Mouse (Mus musculus) CD8-positive naive resting alpha-beta T cell, adult 57 days (primary cell): Measurements from ENCODE around the gene Ciart. TPM values are rescaled to one million over a fixed set of nuclear protein-coding genes. Genes with fewer than 3 reads are reported as not detected.

Source experiments
- total RNA-seq: library from RNA; stranded (reverse); gene quantifications from one replicate; pipeline ENCODE4 v1.2.4, GENCODE M21; 2023

The Ciart gene
- total RNA-seq: 25.5 TPM

DNA sequence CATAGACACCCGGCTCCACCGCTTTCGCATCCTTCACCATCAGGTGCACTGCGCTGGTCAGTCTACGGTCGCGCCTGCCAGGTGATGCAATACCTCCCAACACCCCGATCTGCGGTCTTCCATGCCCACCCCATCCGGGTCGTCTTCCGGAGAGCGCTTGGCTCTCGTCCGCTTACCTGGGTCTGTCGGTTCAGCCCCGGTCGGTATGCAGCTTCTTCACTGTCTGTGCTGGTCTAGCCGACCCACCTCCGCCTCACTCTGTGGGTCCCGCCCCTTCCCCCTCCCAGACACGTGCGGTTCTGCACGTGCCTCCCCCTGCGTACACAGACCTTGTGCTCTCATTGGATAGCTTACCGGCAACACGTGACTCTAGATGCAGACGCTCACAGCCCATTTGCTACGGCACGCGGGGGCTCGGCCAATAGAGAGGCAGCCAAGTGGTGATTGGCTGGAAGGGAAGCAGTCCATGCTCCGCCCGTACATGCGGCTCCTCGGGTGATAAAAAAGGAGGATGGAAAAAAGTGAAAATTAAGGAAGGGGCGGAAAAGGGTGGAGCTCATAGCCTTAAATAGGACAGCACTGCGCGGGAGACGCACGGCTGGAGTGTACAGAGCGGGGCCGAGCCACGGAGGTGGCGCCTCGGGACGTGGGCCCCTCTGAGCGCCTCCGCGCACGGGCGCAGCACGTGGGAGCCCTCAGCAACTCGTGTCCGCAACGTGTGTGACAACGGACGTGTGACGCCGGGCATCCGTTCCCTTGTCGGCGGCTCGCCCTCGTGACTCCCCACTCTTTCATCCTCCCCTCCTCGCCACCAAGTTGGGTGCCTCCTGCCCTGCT lies at the start of gene Ciart:
Gene Ciart (minus strand): TSS at position 273 of the 837 bp plus-strand sequence.

GRCm38 (mm10) chr3:95928658-95929503 lies 46.8 kb upstream of the Ciart start, which contains the start of gene Anp32e:
Gene Anp32e, plus strand, starts transcription at chr3:95929246.

DNA sequence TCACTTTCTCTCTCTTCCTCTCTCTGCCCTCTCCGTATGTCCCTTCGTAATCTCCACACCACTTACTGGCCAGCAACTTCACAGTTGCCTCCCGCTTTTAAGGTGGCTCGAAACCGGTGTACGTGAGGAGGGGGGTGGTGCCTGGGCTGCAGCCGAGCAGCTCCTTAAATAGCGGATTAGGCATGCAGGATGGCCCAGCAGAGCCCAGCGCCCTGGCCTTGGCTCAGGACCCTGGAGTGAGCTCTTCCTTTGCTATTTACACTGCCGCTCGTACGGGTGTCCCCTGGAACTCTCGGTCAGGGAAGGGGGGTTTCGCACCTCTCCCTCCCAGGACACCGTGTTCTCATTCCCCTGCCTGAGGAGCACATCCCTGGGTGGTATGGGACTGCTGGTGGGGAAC lies 22.5 kb upstream of the Ciart start, which contains the start of gene Car14:
Gene Car14 (minus strand): TSS at position 124 of the 400 bp plus-strand sequence.

DNA sequence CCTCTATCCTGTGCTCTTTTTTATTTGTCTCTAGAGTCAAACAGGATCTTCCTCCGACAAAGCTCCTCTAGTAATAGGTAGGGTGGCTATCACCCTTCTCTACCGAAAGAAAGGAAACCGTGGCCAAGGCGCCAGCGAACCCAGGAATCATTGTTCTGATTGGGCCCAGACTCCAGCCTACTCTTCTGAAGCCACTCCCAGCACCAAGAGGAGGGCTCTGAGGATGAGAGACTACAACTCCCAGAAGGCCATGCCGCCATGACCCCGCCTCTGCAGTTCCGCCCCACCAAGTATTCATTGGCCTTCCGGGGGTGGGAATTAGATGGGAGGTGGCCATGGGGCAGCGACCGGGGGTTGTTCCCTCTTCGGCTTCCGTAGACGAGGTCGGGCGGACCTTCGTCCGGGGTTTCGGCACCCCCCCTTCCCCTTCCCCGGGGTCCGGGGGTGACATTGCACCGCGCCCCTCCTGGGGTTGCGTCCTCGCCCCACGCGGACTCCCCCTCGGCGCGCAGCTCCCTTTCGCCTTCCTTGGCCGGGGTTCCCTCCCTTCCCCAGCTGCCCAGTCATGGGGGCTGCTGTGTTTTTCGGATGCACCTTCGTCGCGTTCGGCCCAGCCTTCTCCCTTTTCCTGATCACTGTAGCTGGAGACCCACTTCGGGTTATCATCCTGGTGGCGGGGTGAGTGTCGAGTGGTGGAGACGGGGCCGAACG lies 11.7 kb upstream of the Ciart start, which contains the start of gene Aph1a:
Gene Aph1a (plus strand): TSS at position 364 of the 711 bp plus-strand sequence.

DNA sequence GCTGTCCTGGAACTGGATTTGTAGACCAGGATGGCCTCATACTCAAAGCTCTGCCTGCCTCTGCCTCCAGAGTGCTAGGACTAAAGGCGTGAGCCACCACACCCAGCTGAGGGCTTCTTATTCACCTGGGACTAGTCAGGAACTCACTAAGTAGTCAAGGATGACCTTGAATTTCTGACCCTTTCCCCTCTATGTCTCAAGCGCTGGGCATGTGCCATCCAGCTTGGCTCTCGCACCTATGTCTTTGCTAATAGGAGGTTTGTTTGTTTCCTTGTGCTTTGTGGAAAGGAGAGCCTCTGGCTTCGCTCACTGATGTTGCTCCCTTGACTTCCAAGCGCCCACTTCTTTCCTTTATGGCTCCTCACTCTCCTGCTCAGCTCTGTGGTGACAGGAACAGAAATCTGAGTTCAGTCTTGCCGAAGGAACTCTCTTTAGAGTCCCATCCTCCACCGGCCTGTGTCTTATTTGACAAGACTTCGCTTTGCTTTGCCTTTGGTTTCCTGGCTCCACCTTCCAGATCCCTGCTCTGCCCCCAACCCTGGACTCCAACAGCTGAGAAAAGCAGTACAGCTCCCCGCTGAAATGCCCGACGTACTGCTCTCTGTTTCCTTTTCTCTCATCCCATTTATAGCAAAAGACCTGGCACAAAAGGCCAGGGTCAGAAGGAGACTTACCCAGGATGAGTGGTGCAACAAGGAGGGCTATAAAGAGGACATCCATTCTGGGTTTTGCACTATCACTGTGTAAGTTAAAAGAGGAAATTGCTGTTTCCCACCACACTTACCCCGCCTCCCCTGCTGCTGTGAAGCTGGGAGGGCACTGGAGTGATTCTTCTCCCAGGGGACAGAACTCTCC lies 9.4 kb upstream of the Ciart start, which contains the start of gene BC028528:
Gene BC028528 (minus strand): TSS at position 795 of the 855 bp plus-strand sequence.

DNA sequence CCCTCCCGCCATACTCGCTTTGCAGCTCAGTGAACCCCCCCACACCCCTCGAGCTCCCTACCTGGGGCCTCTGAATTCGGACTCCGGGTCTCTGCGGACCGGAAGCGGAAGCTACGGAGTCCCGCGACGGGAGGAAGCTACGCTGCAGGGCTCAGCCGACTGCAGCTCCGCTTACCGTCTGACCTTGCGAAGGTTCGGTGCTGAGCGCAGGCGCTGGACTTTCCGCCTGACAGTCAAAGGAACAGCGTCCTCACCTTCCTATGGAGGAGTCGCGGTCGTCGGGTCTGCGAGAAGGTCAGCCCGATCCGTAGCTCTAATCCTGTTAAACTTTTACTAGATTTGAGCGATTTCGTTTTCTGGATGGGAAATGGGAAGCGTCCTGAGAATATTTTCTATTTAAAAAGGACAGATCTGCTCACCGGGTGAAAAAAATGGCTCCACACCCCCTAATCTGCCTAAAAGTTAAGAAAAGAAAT lies 10.6 kb downstream of the Ciart start, which contains the start of gene Mrps21:
Gene Mrps21 (minus strand): TSS at position 128 of the 476 bp plus-strand sequence.

GRCm38 (mm10) chr3:95855502-95856089 lies 26.5 kb downstream of the Ciart start, which contains the start of gene Prpf3:
Gene Prpf3, minus strand, starts transcription at chr3:95855885.

Other genes with a start within 250 kb of the Ciart start
- gene Mcl1, start 223.5 kb downstream of the Ciart start, total RNA-seq: 250 TPM
- gene Adamtsl4, start 194.3 kb downstream of the Ciart start, total RNA-seq: 8.4 TPM
- 59.9 TPM for gene Ecm1, start 142.7 kb downstream of the Ciart start, total RNA-seq
- 102 TPM for gene Tars2, start 122.0 kb downstream of the Ciart start, total RNA-seq
- gene Rprd2, start 63.4 kb downstream of the Ciart start, total RNA-seq: 98.7 TPM
- gene Prpf3, start 26.4 kb downstream of the Ciart start, total RNA-seq: 72.8 TPM
- gene Mrps21, start 10.7 kb downstream of the Ciart start, total RNA-seq: 65.9 TPM
- gene BC028528, start 9.8 kb upstream of the Ciart start, total RNA-seq: 3.8 TPM
- gene Aph1a, start 11.7 kb upstream of the Ciart start, total RNA-seq: 37.7 TPM
- not detected for gene Car14, start 22.4 kb upstream of the Ciart start, total RNA-seq
- gene Anp32e, start 47.0 kb upstream of the Ciart start, total RNA-seq: 87.9 TPM
- gene Plekho1, start 113.8 kb upstream of the Ciart start, total RNA-seq: 52.2 TPM
- 12.4 TPM for gene Vps45, start 176.2 kb upstream of the Ciart start, total RNA-seq
- gene Otud7b, start 222.3 kb upstream of the Ciart start, total RNA-seq: 27.0 TPM